Mouse (Mus musculus) G1E (cell line): ENCODE measurements around the gene Ddx27.

Experiments used
- CTCF ChIP-seq: IDR thresholded peaks from 2 replicates; pipeline ENCODE4 v1.5.1; 2012; ENCODE audit warnings: low read depth, low read length, inconsistent platforms, mixed read lengths
- GATA1 ChIP-seq: IDR thresholded peaks from 2 replicates; pipeline ENCODE4 v1.6.1; 2012; ENCODE audit warnings: borderline replicate concordance, low read length, inconsistent platforms, mixed read lengths
- TAL1 ChIP-seq: conservative IDR thresholded peaks from 2 replicates; pipeline ENCODE4 v1.6.1; 2012; ENCODE audit warnings: low read depth, low read length, inconsistent platforms, mixed read lengths

- TF ChIP-seq CTCF = no peak
- no peak for TF ChIP-seq GATA1
- TF ChIP-seq TAL1 = no peak
Observed at GRCm38 (mm10) chr2:167066031-167066430, 51.0 kb downstream of the Ddx27 start.
